Mouse (Mus musculus): Measurements from ENCODE around the gene Ddx6. TPM values are rescaled to one million over a fixed set of nuclear protein-coding genes. Genes with fewer than 3 reads are reported as not detected.

Ddx6 gene
- polyA plus RNA-seq, 2 experiments, result 18.5 to 42.0 TPM

- H3K9me3 ChIP-seq (ENCODE audit: control insufficient read depth, low read length), result peaks cover 3% of the 10 kb centered on the region; the same call in 1 of the 2 replicates
- ATAC-seq (ENCODE audit: low FRiP score, low read depth) (no peak), DNase-seq (ENCODE audit: low spot score) (no peak)
- H3K27ac ChIP-seq (replicated peaks; ENCODE audit: low read depth, low read length), result no peak overlapping the region
- no peaks in the 10 kb centered on the region for H3K27me3 ChIP-seq (ENCODE audit: control insufficient read depth, insufficient read depth, low read length)
- H3K9ac ChIP-seq (ENCODE audit: low read depth, low read length, severe bottlenecking), result no peak overlapping the region
- no peak for TF ChIP-seq POLR2A (IDR thresholded peaks at IDR 0.05; ENCODE audit: borderline replicate concordance, extremely low read depth, insufficient read depth, insufficient read length)
- H3K4me2 ChIP-seq (replicated peaks; ENCODE audit: low read depth, low read length, severe bottlenecking), result no peak overlapping the region
- WGBS, result 45% methylated on average over 9 of the region's 9 CpGs
- H3K36me3 ChIP-seq (ENCODE audit: control insufficient read depth, insufficient read depth, low read length), result no peaks in the 10 kb centered on the region
- H3K4me3 ChIP-seq (replicated peaks; ENCODE audit: low read length), result no peak overlapping the region
- H3K4me1 ChIP-seq (ENCODE audit: control insufficient read depth, insufficient read depth, low read length), result no peaks in the 10 kb centered on the region
These were observed 16.1 kb upstream of the Ddx6 start for GRCm38 (mm10) chr9:44588605-44589004.

- no peak for DNase-seq (ENCODE audit: low spot score)
These were observed 15.6 kb upstream of the Ddx6 start for GRCm38 (mm10) chr9:44589095-44589494.

GRCm38 (mm10) chr9:44590969-44591368, 13.7 kb upstream of the Ddx6 start:
- Histone ChIP-seq H3K4me3 (replicated peaks; ENCODE audit: low read length) (no peak overlapping the region), H3K27me3 (ENCODE audit: control insufficient read depth, insufficient read depth, low read length) (no peaks in the 10 kb centered on the region), H3K9me3 (ENCODE audit: control insufficient read depth, low read length) (no peaks in the 10 kb centered on the region), H3K9ac (ENCODE audit: low read depth, low read length, severe bottlenecking) (no peak overlapping the region), H3K4me2 (replicated peaks; ENCODE audit: low read depth, low read length, severe bottlenecking) (no peak overlapping the region), H3K27ac (replicated peaks; ENCODE audit: low read depth, low read length) (no peak overlapping the region), H3K4me1 (ENCODE audit: control insufficient read depth, insufficient read depth, low read length) (no peaks in the 10 kb centered on the region), H3K36me3 (ENCODE audit: control insufficient read depth, insufficient read depth, low read length) (no peaks in the 10 kb centered on the region)
- DNase-seq (ENCODE audit: low spot score) (no peak), ATAC-seq (ENCODE audit: low FRiP score, low read depth) (no peak)
- no peak for TF ChIP-seq POLR2A (IDR thresholded peaks at IDR 0.05; ENCODE audit: borderline replicate concordance, extremely low read depth, insufficient read depth, insufficient read length)
- 17% methylated on average over 2 of the region's 2 CpGs for WGBS

More at GRCm38 (mm10) chr9:44589095-44589494, 15.6 kb upstream of the Ddx6 start:
- H3K4me3 ChIP-seq (replicated peaks; ENCODE audit: low read length), result no peak overlapping the region
- no peaks in the 10 kb centered on the region for H3K36me3 ChIP-seq (ENCODE audit: control insufficient read depth, insufficient read depth, low read length)
- no peaks in the 10 kb centered on the region for H3K27me3 ChIP-seq (ENCODE audit: control insufficient read depth, insufficient read depth, low read length)
- H3K9me3 ChIP-seq (ENCODE audit: control insufficient read depth, low read length), result no peaks in the 10 kb centered on the region
- no peak overlapping the region for H3K4me2 ChIP-seq (replicated peaks; ENCODE audit: low read depth, low read length, severe bottlenecking)
- no peak overlapping the region for H3K27ac ChIP-seq (replicated peaks; ENCODE audit: low read depth, low read length)
- TF ChIP-seq POLR2A (IDR thresholded peaks at IDR 0.05; ENCODE audit: borderline replicate concordance, extremely low read depth, insufficient read depth, insufficient read length), result no peak
- no peaks in the 10 kb centered on the region for H3K4me1 ChIP-seq (ENCODE audit: control insufficient read depth, insufficient read depth, low read length)
- ATAC-seq (ENCODE audit: low FRiP score, low read depth), result no peak
- no peak overlapping the region for H3K9ac ChIP-seq (ENCODE audit: low read depth, low read length, severe bottlenecking)

- no peak for DNase-seq (ENCODE audit: low spot score)
- no peak overlapping the region for H3K27ac ChIP-seq (replicated peaks; ENCODE audit: low read depth, low read length)
These were observed 13.0 kb upstream of the Ddx6 start for GRCm38 (mm10) chr9:44591595-44592188.

GRCm38 (mm10) chr9:44593221-44593620, 11.5 kb upstream of the Ddx6 start:
- no peaks in the 10 kb centered on the region for H3K9me3 ChIP-seq (ENCODE audit: control insufficient read depth, low read length)
- DNase-seq (ENCODE audit: low spot score) (no peak), ATAC-seq (ENCODE audit: low FRiP score, low read depth) (no peak)
- no peaks in the 10 kb centered on the region for H3K36me3 ChIP-seq (ENCODE audit: control insufficient read depth, insufficient read depth, low read length)
- no peak for TF ChIP-seq POLR2A (IDR thresholded peaks at IDR 0.05; ENCODE audit: borderline replicate concordance, extremely low read depth, insufficient read depth, insufficient read length)
- 77% methylated on average over 4 of the region's 4 CpGs for WGBS
- no peak overlapping the region for H3K4me3 ChIP-seq (replicated peaks; ENCODE audit: low read length)
- no peak overlapping the region for H3K27ac ChIP-seq (replicated peaks; ENCODE audit: low read depth, low read length)
- no peak overlapping the region for H3K9ac ChIP-seq (ENCODE audit: low read depth, low read length, severe bottlenecking)
- no peak overlapping the region for H3K4me2 ChIP-seq (replicated peaks; ENCODE audit: low read depth, low read length, severe bottlenecking)
- no peaks in the 10 kb centered on the region for H3K4me1 ChIP-seq (ENCODE audit: control insufficient read depth, insufficient read depth, low read length)
- H3K27me3 ChIP-seq (ENCODE audit: control insufficient read depth, insufficient read depth, low read length), result no peaks in the 10 kb centered on the region

More at GRCm38 (mm10) chr9:44591595-44592188, 13.0 kb upstream of the Ddx6 start:
- Histone ChIP-seq H3K4me2 (replicated peaks; ENCODE audit: low read depth, low read length, severe bottlenecking) (no peak overlapping the region), H3K4me1 (ENCODE audit: control insufficient read depth, insufficient read depth, low read length) (no peaks in the 10 kb centered on the region), H3K9ac (ENCODE audit: low read depth, low read length, severe bottlenecking) (no peak overlapping the region), H3K27me3 (ENCODE audit: control insufficient read depth, insufficient read depth, low read length) (no peaks in the 10 kb centered on the region), H3K9me3 (ENCODE audit: control insufficient read depth, low read length) (no peaks in the 10 kb centered on the region), H3K4me3 (replicated peaks; ENCODE audit: low read length) (no peak overlapping the region), H3K36me3 (ENCODE audit: control insufficient read depth, insufficient read depth, low read length) (no peaks in the 10 kb centered on the region)
- no peak for ATAC-seq (ENCODE audit: low FRiP score, low read depth)
- TF ChIP-seq POLR2A (IDR thresholded peaks at IDR 0.05; ENCODE audit: borderline replicate concordance, extremely low read depth, insufficient read depth, insufficient read length), result no peak
- 76% methylated on average over 7 of the region's 7 CpGs for WGBS

All from limb, embryonic 14.5 days (tissue).